Mouse (Mus musculus): ENCODE measurements around the gene Sh3pxd2a.

- no peak for TF ChIP-seq CTCF (conservative IDR thresholded peaks at IDR 0.05 in 1 of 2, IDR thresholded peaks at IDR 0.05 in 1 of 2; ENCODE audit: low read depth in 2 of 2, low read length in 2 of 2)
- TF ChIP-seq POLR2A (IDR thresholded peaks at IDR 0.05; ENCODE audit: low read depth, low read length) = no peak
- TF ChIP-seq RAD21 (IDR thresholded peaks at IDR 0.05; ENCODE audit: low read depth, low read length) = no peak
- TF ChIP-seq JUND (conservative IDR thresholded peaks at IDR 0.05; ENCODE audit: low read depth, low read length) = no peak
- TF ChIP-seq TBP (conservative IDR thresholded peaks at IDR 0.05; ENCODE audit: low read depth, low read length) = no peak
- TF ChIP-seq EP300 (IDR thresholded peaks at IDR 0.05; ENCODE audit: low read length) = no peak
These were observed 64.5 kb downstream of the Sh3pxd2a start for GRCm38 (mm10) chr19:47399709-47400108.

Data from CH12.LX (cell line).